Mouse (Mus musculus): ENCODE results near the gene Ret.
A peak's percentile ranks its signal among the peaks of the same experiment; 100 is the strongest.

Ret gene

DNA sequence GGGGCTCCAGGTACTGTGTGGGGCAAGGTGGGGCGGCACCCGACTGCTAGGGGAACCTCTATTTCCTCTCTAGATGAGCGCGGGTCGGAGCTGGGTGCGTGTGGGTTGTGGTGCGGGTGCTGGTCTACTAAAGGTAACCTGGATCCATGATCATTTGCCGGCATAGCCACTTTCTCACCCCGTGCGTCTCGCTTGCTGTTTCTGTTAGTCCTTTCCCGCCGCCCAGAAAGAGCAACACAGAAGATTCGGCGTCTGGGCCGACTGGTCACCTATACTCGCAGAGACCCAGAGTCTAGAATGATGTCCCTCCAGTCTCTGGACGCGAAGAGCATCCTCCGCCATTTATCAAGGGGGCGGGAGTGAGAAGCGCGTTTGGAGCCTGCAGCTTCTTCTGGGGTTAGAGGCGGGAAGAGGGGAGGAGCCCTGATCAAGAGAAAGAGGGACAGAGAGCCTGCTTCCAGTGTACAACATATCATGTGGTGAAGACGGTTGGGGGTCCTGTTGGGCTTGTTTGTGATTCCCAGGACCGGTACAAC is at the start of gene Ret:
Ret (minus strand) TSS at position 279 of the 536 bp plus-strand sequence.
- DNase-seq: no peak

DNA sequence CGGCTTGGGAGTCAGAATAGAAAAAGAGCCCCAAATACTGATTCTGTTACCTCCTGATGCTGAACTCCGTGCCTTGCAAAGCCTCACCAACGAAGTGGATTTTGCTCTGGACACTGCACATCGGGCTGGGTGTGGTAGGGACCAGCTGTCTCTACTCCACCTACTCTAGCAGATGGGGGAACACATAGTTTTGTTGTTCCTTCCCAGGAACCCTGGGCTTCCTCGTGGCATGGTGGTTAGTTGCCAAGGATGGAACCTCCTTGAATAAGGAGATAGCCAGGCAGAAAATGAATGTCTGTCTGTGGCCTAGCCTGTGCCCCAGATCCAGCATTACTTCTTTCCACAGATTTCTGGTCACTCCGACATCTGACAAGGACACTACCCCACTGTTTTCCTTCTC is 49.6 kb upstream of the Ret start:
- no peak for DNase-seq

DNA sequence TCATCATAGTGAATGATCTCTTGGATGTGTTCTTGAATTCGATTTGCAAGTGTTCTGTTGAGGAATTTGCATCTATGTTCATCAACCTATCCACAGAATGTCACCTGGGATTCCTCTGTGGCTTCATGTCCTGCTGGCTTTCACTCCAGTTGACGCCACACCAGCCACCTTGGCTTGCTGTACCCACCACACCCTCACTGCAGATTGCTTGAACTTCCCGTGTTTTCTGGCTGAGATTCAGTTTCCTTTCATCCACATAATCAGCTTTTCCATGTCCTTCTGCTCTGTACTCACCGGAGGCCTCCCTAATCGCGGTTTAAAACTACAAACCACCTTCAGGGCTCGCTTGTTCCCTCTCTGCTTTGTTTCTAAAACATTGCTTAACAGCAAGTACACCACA is 46.6 kb upstream of the Ret start:
- no peak for DNase-seq

DNA sequence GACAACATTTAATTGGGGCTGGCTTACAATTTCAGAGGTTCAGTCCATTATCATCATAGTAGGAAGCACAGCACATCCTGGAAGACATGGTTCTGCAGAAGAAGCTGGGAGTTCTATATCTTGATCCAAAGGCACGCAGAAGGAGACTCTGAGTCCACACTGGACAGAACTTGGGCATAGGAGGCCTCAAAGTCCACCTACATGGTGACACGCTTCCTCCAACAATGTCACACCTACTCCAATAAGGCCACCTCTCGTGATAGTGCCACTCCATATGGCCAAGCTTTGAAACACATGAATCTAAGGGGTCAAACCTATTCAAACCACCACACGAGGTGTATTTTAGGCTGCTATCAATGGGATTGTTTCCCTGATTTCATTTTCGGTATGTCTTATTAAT is 45.4 kb upstream of the Ret start:
- no peak for DNase-seq

DNA sequence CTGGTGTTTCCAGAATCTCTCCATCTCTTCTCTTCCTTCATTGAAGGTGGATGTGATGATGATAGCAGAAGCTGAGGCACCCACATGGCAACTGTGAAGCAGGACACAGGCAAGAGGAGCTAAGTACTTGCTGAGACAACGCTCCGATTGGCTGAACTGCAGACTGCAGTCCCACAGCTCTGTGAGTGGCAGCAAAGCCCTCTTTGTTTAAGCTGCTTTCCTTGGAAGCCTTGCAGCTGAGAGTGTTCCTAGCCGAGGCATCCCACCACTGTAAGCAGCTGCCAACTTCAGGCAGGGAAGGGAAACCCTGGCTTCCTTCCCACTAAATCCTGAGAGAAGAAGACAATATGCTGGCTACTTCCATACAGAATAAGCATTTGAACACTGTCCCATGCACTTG is 28.6 kb upstream of the Ret start:
- no peak for DNase-seq

DNA sequence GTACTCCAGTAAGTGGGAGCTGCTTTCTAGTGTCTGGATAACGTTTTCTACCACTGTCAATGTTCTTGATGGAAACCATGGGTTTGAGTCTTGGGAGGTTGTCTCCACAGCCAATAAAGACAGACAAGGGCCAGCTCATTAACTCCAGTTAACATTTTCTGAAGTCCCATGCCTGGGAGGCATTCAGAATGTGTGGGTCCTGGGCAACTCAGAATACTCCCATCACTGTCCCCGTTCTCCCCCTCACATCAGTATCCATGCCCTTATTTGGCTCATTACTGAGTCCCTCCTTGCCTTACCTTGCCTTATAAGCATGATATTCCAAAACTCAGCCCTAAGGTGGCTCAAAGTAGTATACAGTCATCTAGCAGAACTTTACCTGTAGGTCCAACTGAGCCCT is 25.0 kb upstream of the Ret start:
- DNase-seq: no peak

DNA sequence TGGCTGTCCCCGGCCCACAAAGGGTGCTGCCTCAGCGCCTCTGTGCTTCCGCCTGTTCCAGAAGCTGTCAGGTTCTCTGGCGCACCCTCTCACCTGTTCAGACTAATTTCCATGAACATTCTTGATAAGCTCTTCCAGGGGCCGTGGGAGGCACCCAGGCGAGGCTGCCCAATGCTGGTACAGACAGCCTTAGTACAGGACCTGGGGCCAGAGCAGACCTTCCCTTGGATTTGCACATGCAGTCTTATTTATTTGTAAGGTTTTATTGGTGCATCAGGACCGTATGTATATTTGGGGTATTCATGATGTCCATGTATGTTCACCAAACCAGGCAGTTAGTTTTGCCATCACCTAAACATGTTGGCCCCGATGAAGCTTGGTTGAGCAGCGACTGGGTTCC is 18.2 kb upstream of the Ret start:
- DNase-seq: no peak

DNA sequence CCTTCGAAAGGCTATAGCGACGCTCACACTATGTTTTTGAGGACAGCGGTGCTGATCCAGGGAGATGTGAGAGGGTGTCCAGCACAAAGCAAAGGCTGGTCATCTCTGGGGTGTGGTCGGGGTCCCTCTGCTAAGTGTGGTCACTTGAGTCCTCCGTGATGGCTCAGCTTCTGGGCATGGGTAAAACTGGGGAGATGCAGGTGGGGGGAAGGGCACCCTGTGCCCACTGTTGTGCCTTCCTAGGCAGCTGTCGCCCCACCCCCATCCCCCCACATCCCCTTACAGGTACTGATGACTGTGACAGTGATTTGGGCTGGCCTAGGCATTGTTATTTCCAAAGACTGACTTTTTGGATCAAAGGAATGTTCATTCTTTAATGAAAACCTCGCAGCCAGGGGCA is 10.8 kb upstream of the Ret start:
- DNase-seq: no peak

DNA sequence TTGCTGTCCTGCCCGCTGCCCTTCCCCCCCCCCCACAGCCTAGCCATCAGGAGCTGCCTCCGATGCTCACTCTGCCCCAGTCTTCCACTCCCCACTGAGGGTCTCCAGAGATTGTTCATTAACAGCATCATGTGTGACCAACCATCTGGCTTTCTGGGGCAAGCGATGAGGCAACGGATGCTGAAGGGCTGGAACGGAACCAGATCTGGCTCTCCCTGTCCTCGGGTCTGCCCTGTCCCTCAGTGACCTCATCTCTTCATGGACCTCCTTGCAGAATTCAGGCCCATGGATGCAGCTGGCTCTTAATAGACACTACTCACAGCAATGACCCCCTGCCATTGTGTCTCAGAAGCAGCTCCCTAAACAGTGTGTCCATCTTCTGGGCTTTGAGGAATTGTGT is 8.9 kb upstream of the Ret start:
- no peak for DNase-seq

DNA sequence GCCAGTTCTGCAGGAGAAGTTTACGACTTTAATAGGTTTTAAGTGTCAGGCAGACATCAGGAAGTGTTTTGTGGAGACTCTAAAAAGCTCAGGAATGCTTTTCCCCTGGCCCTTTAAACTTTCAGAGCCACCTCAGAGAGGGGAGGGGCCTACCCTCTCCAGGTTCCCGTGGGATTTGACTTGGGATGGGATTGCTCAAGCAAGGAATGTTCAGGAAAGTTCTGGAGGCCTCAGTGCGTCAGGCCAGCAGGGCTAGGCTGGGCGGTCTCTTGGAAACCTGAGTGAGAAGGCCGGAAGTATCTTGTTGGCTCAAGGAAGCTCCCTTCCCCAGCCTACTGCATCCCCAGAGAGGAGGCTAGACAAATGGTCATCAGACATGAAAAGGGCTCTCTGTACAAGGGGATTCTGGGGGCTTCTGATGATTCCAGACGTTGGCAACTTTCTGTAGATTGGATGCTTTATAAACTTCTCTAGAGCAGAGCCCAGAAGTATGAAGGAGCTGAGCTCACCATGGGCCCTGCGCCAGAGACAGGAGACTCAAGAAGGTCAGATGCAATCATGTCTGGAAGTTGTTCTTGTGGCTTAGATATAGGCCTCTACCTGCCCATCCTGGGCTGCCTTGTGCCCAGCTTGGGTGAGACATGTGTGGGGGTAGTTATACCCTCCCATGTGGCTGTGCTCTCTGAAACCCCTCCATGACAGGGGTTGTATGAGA is 7.8 kb upstream of the Ret start:
- no peak for DNase-seq

DNA sequence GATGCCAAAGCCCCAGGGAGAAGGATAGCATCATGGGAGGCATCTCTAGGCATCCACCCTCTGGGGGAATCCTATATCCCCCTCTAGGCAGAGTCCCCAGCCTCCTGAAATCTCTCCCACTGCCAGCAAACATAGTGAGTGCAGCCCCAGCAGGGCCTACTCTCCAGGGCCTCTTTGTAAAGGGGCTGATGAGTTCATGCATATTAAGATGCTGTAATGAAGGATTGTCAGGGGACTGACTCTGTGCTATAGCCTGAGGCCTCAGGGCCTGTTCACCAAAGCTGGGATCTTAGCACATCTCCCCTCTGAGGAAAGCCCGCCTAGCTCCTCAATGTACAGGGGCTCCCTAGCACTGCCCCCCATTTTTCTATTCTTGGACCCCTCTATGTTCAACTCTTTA is 6.6 kb upstream of the Ret start:
- DNase-seq: no peak

DNA sequence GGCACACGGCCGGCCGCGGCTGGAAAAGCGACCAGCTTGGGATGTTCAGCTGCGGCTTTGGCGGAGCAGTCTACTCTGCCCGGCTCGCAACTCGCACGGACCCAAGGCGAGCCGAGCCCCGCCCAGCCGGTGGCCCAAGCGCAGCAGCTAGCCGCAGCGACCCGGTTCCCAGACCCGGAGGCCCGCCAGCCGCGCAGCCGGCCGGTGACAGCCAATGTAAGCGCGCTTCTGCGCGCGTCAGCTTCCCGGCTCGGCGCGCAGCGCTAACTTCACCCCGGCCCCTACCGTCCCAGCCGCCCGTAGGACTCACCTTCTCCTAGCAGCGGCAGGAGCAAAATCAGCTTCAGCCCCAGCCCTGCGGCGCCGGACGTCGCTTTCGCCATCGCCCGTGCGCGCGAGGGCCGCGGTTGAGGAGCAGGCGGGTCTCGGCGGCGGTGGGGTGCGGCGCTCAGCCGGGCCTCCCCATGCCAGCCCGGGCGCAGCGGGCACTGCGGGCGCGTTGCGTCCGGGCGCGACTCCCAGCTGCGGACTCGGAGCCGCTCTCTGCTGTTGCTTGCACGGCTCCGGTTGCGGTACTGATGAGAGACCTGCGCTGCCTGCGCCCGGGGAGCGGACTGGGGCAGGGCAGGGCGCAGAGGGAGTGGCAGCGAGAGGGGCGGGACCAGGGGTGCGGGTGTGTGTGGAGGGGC is 623 bp downstream of the Ret start:
- DNase-seq: peak; percentile 27

DNA sequence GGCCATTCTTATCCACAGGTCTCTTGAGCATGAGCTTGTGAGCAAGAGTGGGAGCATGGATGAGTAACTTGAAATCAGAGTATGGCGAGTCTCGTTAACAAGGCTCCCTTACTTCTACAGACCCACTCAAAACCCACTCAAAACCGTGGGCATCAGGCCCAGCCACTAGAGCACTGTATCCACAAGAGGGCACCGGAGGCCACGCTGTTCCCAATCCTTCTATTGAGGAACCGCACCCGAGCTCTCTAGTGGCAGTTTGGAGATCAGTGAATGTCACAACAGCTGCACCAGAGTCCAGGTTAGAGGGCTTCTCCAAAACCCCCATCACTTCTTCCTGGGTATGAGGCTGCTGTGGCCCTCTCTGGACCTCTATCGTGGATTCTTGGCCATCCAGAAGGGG is 2.4 kb downstream of the Ret start:
- peak; percentile 18 for DNase-seq

DNA sequence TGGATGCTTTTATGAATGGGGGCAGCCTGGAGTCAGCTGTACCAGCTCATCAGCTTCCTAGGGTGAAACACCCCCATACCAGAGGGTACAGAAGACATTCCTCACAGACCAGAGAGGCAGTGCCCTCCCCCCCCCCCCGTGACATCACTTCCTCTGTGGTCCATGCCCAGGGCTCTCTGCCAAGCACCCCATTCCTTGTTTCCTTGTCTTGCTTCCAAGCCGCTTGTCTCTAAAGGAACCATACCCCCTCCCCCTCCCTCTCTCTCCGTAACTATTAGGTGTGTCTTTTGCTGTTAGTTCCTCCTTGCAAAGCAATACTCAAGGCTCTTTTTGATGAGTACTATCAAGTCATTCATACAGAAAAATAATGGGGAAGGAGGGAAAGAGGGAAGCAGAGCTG is 4.6 kb downstream of the Ret start:
- no peak for DNase-seq

DNA sequence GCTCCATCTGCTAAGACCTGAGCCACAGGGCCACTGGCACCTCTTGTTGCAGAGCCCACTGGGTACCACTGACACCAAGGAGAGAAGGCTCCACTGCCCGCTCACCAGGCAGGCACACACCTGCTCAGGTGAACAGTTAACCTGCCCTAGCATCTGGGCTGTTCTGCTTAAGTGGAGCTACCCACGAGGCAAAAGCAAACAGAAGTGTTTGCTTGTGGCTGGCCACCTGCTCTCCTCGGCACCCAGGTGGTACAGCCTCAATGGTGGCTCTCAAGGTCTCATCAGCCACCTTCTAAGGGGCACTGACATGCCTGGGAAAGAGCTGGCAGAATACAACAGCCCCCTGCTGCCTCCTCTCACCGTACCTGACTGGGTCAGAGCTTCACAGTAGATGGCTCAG is 5.3 kb downstream of the Ret start:
- no peak for DNase-seq

DNA sequence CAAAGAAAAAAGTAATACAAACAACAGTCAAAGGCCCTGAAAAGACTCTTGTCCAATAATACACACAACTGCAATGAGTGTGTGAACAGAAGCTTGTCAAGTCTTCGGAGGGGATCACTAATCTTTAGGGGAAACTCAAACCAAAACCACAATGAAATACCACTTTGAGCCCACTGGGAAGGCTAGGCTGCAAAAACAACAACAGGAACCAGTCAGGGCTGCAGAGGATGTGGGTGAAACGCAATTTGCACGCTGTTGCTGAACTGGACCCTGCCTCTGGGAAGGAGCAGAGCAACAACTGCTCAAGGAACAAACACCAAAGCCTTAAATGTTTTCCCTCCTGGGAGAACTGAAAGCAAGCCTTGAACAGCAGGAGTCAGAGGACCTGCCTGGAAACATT is 7.8 kb downstream of the Ret start:
- no peak for DNase-seq

DNA sequence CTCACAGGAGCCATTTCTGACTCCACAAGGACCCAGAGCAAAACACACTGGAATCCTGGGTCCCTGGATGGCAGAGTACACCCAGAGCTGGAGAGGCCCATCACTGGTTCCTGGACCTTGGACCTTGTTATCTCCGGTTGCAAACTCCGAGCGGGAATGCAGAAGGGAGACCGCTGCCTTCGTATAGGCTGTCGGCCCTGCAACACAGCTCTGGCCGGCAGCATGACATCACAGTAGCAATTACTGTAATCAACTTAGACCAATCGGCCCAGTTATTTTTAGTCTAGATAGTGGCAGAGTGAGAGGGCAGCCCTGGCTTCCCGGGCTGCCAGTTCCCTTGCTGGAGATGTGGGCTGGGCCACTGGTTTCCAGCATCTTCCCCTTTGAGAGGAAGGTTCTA is 8.9 kb downstream of the Ret start:
- no peak for DNase-seq

DNA sequence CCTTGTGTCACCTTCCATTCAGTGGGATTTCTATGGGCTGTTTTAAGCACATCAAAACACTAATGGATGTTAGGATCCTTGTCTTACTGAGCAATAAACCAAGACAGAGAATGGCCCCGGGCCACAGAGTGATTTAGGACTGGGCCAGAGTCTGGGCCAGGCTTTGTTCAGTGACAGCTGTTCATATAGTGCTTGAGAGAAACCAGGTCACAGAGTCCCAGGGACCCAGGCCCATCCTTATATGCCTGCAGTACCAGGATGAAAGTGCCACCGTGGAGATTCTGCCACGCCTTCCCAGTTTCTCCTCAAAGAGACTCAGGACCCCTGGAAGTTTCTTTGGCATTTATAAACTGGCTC is 10.3 kb downstream of the Ret start:
- DNase-seq: no peak

DNA sequence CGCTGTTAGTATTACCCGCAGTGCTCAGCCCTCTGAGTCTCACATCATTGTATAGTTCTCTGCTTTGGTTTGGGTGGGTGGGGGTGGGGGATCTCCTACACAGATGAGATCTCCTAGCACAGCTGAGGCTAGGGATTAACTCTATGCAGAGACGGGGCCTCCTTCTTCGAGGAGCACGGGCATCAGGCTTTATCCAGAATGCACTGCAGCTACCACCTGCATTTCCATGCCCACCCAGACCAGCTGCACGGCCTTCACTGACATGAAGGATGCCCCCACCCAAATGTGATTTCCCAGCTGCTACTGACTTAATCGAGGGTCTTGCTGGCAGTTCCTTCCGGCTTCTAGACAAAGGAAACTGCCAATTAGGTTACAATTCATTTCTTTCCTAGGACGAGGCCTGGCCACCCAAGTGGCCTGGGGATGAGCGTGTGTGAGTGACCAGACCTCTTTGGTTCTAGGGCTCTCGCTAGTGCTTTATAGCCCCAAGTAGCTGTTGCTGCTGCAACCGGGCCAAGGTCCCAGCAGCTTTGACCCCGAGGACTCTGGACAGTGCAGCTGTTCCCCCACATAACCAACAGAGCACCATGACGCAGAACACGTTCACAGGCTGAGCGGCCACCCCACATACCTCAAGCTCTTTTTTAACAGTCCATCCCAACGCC is 10.8 kb downstream of the Ret start:
- no peak for DNase-seq

DNA sequence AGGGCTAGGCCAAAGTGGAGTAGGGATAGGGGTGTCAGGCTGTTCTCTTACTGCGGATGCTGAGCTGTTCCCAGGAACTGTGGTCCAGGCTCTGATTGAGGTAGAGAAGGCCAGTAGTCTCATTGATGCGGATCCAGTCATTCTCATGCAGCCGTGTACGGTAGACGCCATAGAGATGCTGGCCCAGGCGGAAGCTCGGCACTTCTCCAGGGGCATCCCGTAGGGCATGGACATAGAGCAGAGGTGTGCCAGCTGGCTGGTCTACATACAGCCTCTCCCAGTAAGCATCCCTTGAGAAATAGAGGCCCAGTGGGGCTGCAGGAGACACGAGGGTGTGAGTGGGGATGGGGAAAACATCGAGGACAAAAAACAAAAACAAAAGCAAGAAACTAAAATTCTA is 13.4 kb downstream of the Ret start:
- no peak for DNase-seq

DNA sequence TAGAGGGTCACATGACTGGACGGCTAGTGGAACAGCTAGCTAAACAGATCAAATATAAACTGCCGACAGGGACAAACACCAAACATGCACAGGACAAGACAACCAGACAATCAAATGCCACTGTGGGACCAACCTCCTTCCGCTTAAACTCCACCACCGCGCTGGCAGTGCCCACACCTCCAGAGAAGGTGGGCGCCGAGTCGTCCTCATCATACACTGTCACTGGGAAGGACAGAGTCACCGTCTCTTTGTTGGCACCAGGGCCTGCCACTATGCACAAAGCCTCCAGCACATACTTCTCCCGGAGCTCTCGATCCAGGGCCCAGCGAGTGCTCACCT is 17.5 kb downstream of the Ret start:
- no peak for DNase-seq

DNA sequence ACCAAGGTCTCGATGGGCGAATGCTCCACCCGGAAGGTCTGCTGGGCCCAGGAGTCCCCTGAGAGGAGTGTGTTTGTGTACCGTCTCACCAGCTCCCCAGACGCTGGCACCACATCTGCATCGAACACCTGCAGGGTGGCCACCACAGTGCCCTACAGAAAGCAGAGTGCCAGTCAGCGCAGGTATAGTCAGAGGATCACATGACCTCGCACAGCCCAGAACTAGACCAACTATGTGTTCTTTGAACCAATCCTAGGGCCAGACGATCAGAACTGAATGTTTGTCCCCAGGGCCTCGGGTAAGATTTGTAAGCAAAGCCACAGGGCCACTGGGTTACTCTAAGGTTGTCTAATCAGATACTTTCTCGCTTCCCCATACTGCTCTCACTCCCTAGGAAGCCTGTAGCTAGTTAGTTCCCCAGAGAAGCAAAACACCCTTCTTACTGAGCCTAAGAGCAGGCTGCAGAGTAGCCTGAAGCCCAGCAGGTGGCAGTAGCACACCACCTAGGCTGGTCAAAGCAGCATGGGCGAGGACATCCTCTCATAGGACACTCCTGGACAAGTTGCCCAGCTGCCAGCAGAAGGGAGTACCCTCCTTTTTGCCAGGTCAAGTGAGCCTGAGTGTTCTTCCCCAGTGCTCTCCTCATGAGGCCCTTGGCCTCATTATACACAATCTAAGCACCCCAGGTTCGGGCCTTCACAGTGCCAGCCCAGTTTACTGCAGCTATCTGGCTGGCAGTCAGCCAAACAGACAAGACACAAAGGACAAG is 18.0 kb downstream of the Ret start:
- peak; percentile 66 for DNase-seq

DNA sequence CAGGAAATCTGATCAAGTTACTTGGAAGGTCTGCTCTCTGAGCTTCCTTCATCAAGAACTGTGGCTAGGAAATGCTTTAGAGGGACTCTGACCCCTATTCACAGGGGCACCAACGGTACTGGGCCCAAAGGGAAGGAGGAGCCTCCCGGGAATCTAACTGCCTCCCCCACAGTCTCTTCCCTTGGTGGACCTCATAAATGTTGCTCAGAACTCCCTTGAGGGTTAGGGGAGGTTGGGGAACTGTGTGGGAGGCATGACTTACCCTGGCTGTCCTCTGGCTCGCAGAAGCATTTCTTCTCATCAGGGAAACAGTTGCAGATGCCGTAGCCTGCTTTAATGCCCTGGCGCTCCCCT is 23.6 kb downstream of the Ret start:
- no peak for DNase-seq

Measured in cerebellum, adult 8-10 months (tissue).